Mouse (Mus musculus) erythroblast, embryonic 14.5 days (primary cell): Measurements from ENCODE around the gene Vti1a.

ENCODE experiments used
- GATA1 ChIP-seq: IDR thresholded peaks from 2 replicates; pipeline ENCODE4 v1.6.1; 2012; ENCODE audit warnings: low read length, inconsistent platforms, mixed read lengths
- TAL1 ChIP-seq: IDR thresholded peaks from 3 replicates; pipeline ENCODE4 v1.6.1; 2012; ENCODE audit warnings: low read length, inconsistent platforms, mixed read lengths

GRCm38 (mm10) chr19:55266786-55267185 lies 49.3 kb upstream of the Vti1a start:
- no peak for TF ChIP-seq GATA1
- no peak for TF ChIP-seq TAL1
